Mouse (Mus musculus) embryonic fibroblast, embryonic 13.5 days (primary cell): ENCODE results near the gene Zfp661. TPM values are rescaled to one million over a fixed set of nuclear protein-coding genes. Genes with fewer than 3 reads are reported as not detected.

Experiments
- H3K27ac ChIP-seq: 2 replicates; pipeline ENCODE4 v1.5.1; 2012; ENCODE audit warnings: low read length, control low read depth, inconsistent platforms; ENCODE audit not compliant: insufficient read depth
- H3K4me1 ChIP-seq: 2 replicates; pipeline ENCODE4 v1.6.1; 2011; ENCODE audit warnings: low read length; ENCODE audit not compliant: control insufficient read depth, insufficient read depth
- H3K4me3 ChIP-seq: 2 replicates; pipeline ENCODE4 v1.5.1; 2011; ENCODE audit warnings: mild to moderate bottlenecking, control low read depth, low read length; ENCODE audit not compliant: insufficient read depth
- CTCF ChIP-seq: IDR thresholded peaks from 2 replicates; pipeline ENCODE4 v1.5.1; 2011; ENCODE audit warnings: mild to moderate bottlenecking, control low read depth, low read length, moderate library complexity, borderline replicate concordance; ENCODE audit not compliant: insufficient read depth
- POLR2A ChIP-seq: IDR thresholded peaks from 2 replicates; pipeline ENCODE4 v1.6.1; 2011; ENCODE audit warnings: low read depth, mild to moderate bottlenecking, control low read depth, low read length, moderate library complexity
- polyA plus RNA-seq: library from polyadenylated mRNA; stranded (reverse); fragments of >200 nt; gene quantifications from 2 replicates; pipeline ENCODE4 v1.2.4, GENCODE M21; 2011; ENCODE audit warnings: low read depth; ENCODE audit not compliant: missing spikeins, insufficient read length

Gene Zfp661
- polyA plus RNA-seq, 1 experiment = 2.9 TPM

- H3K27ac ChIP-seq = no peak overlapping the region
- TF ChIP-seq POLR2A = no peak
- peak; percentile 83 for TF ChIP-seq CTCF
- no peaks in the 10 kb centered on the region for H3K4me1 ChIP-seq
- no peak overlapping the region for H3K4me3 ChIP-seq
Measured at GRCm38 (mm10) chr2:127559070-127559966, 27.6 kb downstream of the Zfp661 start.

GRCm38 (mm10) chr2:127551078-127551477 lies 35.8 kb downstream of the Zfp661 start:
- no peak overlapping the region for H3K4me3 ChIP-seq
- no peaks in the 10 kb centered on the region for H3K4me1 ChIP-seq
- H3K27ac ChIP-seq = no peak overlapping the region
- TF ChIP-seq CTCF (no peak), POLR2A (no peak)

DNA sequence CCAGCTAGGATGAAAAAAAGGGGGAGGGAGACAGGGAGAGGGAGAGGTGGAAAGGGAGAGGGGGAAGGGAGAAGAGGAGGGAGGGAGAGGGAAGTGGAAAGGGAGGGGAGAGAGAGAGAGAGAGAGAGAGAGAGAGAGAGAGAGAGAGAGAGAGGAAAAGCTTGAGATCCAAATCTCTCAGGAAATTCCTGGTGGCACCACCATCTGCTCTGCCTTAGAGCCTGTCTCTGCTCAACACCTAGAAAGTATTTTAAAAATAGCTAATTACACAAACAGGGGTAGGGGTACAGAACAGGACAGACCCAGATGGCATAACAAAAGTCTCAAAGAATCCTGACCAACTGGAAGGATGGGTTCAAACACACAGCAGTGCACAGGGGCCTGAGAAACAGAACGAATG lies 36.4 kb downstream of the Zfp661 start:
- H3K27ac ChIP-seq = no peak overlapping the region
- no peak overlapping the region for H3K4me3 ChIP-seq
- no peak for TF ChIP-seq POLR2A
- TF ChIP-seq CTCF = no peak
- no peaks in the 10 kb centered on the region for H3K4me1 ChIP-seq

- Histone ChIP-seq H3K4me3 (no peak overlapping the region), H3K27ac (no peak overlapping the region), H3K4me1 (no peaks in the 10 kb centered on the region)
- no peak for TF ChIP-seq POLR2A
- no peak for TF ChIP-seq CTCF
Measured at GRCm38 (mm10) chr2:127549711-127550110, 37.2 kb downstream of the Zfp661 start.

DNA sequence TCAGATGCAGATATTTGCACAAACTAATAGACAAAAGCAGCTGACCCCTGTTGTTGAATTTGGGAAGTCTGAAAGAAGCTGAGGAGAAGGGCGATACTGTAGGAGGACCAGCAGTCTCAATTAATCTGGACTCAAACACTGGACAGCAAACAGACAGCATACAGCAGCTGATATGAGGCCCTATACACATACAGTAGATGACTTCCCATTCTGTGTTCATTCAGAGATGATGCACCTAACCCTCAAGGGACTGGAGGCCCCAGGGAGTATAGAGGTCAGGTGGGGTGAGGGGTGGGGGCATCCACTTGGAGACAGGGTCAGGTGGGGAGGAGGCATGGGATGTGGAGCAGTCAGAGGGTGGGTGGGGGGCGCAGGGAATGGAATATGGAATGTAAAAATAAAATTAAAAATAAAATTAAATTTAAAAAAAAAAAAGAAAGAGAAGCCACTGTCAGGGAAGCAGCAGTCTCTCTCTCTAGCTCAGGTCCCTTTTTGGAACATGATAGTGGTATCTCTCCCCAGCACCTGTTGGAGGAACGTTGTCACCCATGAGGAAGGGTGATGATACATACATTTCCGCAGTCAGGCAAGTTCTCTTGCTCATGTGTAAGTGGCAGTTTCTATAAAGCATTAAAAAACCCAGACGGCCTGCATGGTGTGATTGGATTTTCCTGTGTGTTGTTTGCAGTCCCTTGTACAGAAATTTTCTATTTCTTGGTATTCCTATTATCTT lies 38.4 kb downstream of the Zfp661 start:
- no peak for TF ChIP-seq POLR2A
- TF ChIP-seq CTCF = no peak
- Histone ChIP-seq H3K27ac (no peak overlapping the region), H3K4me3 (no peak overlapping the region), H3K4me1 (no peaks in the 10 kb centered on the region)

- H3K4me3 ChIP-seq = no peak overlapping the region
- TF ChIP-seq POLR2A (no peak), CTCF (no peak)
- H3K4me1 ChIP-seq = no peaks in the 10 kb centered on the region
- no peak overlapping the region for H3K27ac ChIP-seq
Measured at GRCm38 (mm10) chr2:127541697-127542096, 45.2 kb downstream of the Zfp661 start.

DNA sequence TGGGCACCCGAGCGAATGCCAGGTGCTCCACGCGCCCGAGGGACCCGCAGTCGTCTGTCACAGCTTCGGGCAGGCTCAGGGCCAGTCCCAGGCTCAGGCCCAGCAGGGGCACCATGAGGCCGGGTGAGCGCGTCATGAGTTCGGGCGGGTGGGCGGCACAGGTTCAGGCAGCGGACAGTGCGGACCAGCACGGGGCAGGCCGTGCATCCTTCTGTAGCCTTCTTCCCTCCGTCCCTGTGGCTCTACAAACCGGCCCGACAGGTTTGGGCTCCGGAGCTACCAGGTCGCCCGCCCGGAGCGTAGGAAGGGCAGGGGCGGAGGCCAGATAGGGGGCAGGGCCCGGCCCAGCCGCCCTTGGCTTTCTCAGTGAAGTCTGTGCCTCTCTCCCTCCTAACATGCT lies 45.7 kb downstream of the Zfp661 start, which contains the start of gene Prom2:
Gene Prom2 (minus strand): TSS at position 283 of the 400 bp plus-strand sequence.
- no peak for TF ChIP-seq POLR2A
- no peak for TF ChIP-seq CTCF
- no peak within 1 kb of the TSS for H3K27ac ChIP-seq

DNA sequence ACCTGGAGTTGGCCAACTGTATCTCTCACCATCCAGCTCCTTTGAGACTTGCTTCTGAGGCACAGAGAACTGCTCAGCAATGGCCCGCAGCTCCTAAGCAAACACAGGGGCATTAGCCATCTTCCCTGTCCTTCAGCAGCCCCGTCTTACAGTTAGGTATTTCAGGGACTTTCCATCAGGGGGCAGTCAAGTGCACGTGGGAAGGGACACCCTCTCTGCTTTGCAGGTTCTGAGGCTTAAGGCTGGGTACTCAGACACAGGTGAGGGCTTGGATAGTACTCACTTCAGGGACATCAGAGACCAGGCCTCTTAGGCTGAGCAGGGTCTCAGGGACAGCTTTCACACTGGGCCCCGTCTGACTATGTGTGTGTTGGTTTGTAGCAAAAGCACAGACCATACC lies 47.4 kb downstream of the Zfp661 start:
- H3K4me3 ChIP-seq = no peak overlapping the region
- H3K27ac ChIP-seq = no peak overlapping the region
- TF ChIP-seq POLR2A = no peak
- peak; percentile 27; the same call in 1 of the 2 replicates for TF ChIP-seq CTCF
- no peaks in the 10 kb centered on the region for H3K4me1 ChIP-seq

More for the DNA sequence above, 45.7 kb downstream of the Zfp661 start, which contains the start of gene Prom2:
- no peak within 1 kb of the TSS for H3K4me3 ChIP-seq
- no peaks in the 10 kb centered on the region for H3K4me1 ChIP-seq

DNA sequence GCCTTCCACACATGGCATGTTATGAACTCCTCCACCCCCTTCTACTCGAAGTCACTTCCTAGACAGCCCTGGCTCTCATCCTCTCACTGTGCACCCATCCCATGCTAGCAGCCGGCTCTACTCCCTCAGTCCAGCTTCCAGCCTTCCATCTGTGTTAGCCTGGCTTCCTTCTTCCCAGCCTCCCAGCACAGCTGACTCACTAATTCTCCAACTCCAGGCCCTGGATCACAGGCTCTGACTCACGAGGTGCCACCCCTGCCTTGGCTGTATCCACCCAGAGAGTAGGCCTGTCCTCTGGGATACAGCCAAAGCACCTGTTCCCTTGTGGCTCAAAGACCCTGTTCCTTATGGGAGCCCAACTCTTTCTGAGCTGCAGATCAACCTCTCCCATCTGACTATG lies 49.3 kb downstream of the Zfp661 start:
- no peaks in the 10 kb centered on the region for H3K4me1 ChIP-seq
- no peak overlapping the region for H3K4me3 ChIP-seq
- no peak overlapping the region for H3K27ac ChIP-seq
- TF ChIP-seq CTCF (no peak), POLR2A (no peak)

DNA sequence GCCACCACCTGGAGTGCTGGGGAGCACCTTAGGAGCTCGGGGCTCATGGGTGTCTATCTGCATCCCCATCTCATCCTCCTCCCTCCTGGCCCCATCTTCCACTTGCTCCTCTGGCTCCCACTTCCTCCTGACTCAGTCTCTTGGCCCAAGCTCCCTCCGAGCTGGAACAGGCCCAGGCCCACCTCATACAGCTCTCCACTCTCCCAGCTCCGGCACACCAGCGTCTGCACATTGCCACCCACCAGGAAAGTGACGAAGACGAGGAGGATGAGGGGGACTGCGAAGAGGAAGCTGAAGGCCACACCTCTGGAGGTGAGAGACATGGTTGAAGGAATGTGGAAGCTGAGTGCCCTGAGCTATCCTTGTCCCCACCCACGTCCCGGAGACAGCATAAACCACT lies 51.5 kb downstream of the Zfp661 start:
- Histone ChIP-seq H3K4me3 (no peak overlapping the region), H3K27ac (no peak overlapping the region), H3K4me1 (no peaks in the 10 kb centered on the region)
- no peak for TF ChIP-seq CTCF
- TF ChIP-seq POLR2A = no peak
